Mouse (Mus musculus) heart, embryonic 14.5 days (tissue): ENCODE measurements around the gene 5031439G07Rik. TPM values are rescaled to one million over a fixed set of nuclear protein-coding genes. Genes with fewer than 3 reads are reported as not detected.

Source experiments
- ATAC-seq: fragments of 200-750 bp; cut with Nextera tagmentation; 2 replicates; pipeline ENCODE4 v1.8.0; 2017; ENCODE audit warnings: low read depth, moderate TSS enrichment; ENCODE audit not compliant: insufficient number of reproducible peaks, insufficient read depth, low FRiP score
- H3K27ac ChIP-seq, 2 experiments: fragments of 200-500 bp in 1 of 2; fragments of 300-500 bp in 1 of 2; sonication (generic) in 1 of 2; replicated peaks in 1 of 2; 2 replicates each; pipeline ENCODE4 v1.5.1; 2012 to 2014; ENCODE audit warnings: low read depth in 2 of 2, low read length in 2 of 2, control low read depth in 1 of 2, mild to moderate bottlenecking in 1 of 2, mixed read lengths in 1 of 2; ENCODE audit not compliant: control insufficient read depth in 1 of 2, insufficient read depth in 1 of 2
- H3K27me3 ChIP-seq: fragments of 300-500 bp; sonication (generic); 2 replicates; pipeline ENCODE4 v1.6.1; 2014; ENCODE audit warnings: mild to moderate bottlenecking, low read length, control low read depth; ENCODE audit not compliant: control insufficient read depth, insufficient read depth
- H3K36me3 ChIP-seq: fragments of 300-500 bp; sonication (generic); 2 replicates; pipeline ENCODE4 v1.6.1; 2014; ENCODE audit warnings: mild to moderate bottlenecking, control low read depth, low read length, mixed read lengths; ENCODE audit not compliant: control insufficient read depth, insufficient read depth
- H3K4me1 ChIP-seq, 2 experiments: fragments of 200-500 bp in 1 of 2; fragments of 300-500 bp in 1 of 2; sonication (generic) in 1 of 2; 2 replicates each; pipeline ENCODE4 v1.6.1; 2012 to 2014; ENCODE audit warnings: low read length in 2 of 2, control low read depth in 1 of 2, mixed read lengths in 1 of 2; ENCODE audit not compliant: control insufficient read depth in 2 of 2, insufficient read depth in 2 of 2
- H3K4me2 ChIP-seq: fragments of 300-500 bp; sonication (generic); 2 replicates; pipeline ENCODE4 v1.6.1; 2014; ENCODE audit warnings: mild to moderate bottlenecking, low read length
- H3K4me3 ChIP-seq, 2 experiments: fragments of 200-500 bp in 1 of 2; fragments of 300-500 bp in 1 of 2; sonication (generic) in 1 of 2; 2 replicates each; pipeline ENCODE4 v1.5.1; 2012 to 2014; ENCODE audit warnings: low read length in 2 of 2, mild to moderate bottlenecking in 2 of 2, control low read depth in 1 of 2, low read depth in 1 of 2, moderate library complexity in 1 of 2; ENCODE audit not compliant: control insufficient read depth in 1 of 2, insufficient read depth in 1 of 2
- H3K9ac ChIP-seq: fragments of 300-500 bp; sonication (generic); 2 replicates; pipeline ENCODE4 v1.6.1; 2014; ENCODE audit warnings: mild to moderate bottlenecking, low read length
- H3K9me3 ChIP-seq: fragments of 300-500 bp; sonication (generic); 2 replicates; pipeline ENCODE4 v1.6.1; 2016; ENCODE audit warnings: low read length, control low read depth; ENCODE audit not compliant: control insufficient read depth
- WGBS: fragments of 180-500 bp; shearing (Covaris S2); extraction: QIAGEN DNeasy Blood & Tissue Kit; methylation state at CpG from one replicate; pipeline ENCODE4 v1.1.7; 2014; 5-methylcytosine and 5-hydroxymethylcytosine counted together
- polyA plus RNA-seq: library from polyadenylated mRNA; unstranded; fragments of >200 nt; fragmentation: Nextera tagmentation; extraction: Ambion mirVana; gene quantifications from 2 replicates; pipeline ENCODE4 v1.2.1, GENCODE M21; 2014

5031439G07Rik gene
- polyA plus RNA-seq, 1 experiment from 2014 or later: 9.9 TPM

GRCm38 (mm10) chr15:84989771-84990170 is 1.4 kb upstream of the 5031439G07Rik start:
- H3K4me1 ChIP-seq: peaks cover 4 to 5% of the 10 kb centered on the region in 2 experiments
- 72% methylated on average over 7 of the region's 7 CpGs for WGBS

GRCm38 (mm10) chr15:84989098-84989497 is 747 bp upstream of the 5031439G07Rik start:
- no peak overlapping the region for H3K4me3 ChIP-seq
- no peaks in the 10 kb centered on the region for H3K27me3 ChIP-seq
- no peak overlapping the region for H3K4me2 ChIP-seq
- no peak overlapping the region for H3K27ac ChIP-seq
- no peaks in the 10 kb centered on the region for H3K9me3 ChIP-seq
- no peak for ATAC-seq
- peaks cover 4 to 5% of the 10 kb centered on the region in 2 experiments for H3K4me1 ChIP-seq
- WGBS: 66% methylated on average over 3 of the region's 3 CpGs
- no peak overlapping the region for H3K9ac ChIP-seq
- no peaks in the 10 kb centered on the region for H3K36me3 ChIP-seq

More at GRCm38 (mm10) chr15:84989771-84990170, 1.4 kb upstream of the 5031439G07Rik start:
- Histone ChIP-seq H3K4me3 (no peak overlapping the region), H3K9ac (no peak overlapping the region), H3K4me2 (no peak overlapping the region), H3K27ac (no peak overlapping the region), H3K36me3 (no peaks in the 10 kb centered on the region), H3K9me3 (no peaks in the 10 kb centered on the region), H3K27me3 (no peaks in the 10 kb centered on the region)
- no peak for ATAC-seq

GRCm38 (mm10) chr15:84987020-84987815 is 1.1 kb downstream of the 5031439G07Rik start:
- H3K9me3 ChIP-seq: no peaks in the 10 kb centered on the region
- peak; percentile 36 for ATAC-seq
- no peaks in the 10 kb centered on the region for H3K27me3 ChIP-seq
- H3K4me2 ChIP-seq: peak overlapping the region; percentile 97
- WGBS: 2% methylated on average over 46 of the region's 53 CpGs
- peak overlapping the region; percentile 92 for H3K9ac ChIP-seq
- peaks cover 4 to 5% of the 10 kb centered on the region in 2 experiments for H3K4me1 ChIP-seq
- no peaks in the 10 kb centered on the region for H3K36me3 ChIP-seq
- peak overlapping the region; percentile 53 to 78 for H3K4me3 ChIP-seq
- H3K27ac ChIP-seq: peak overlapping the region in 1 of 2 experiments; percentile 67; a peak in 2 of 4 replicates

GRCm38 (mm10) chr15:84986171-84987019 is 2.0 kb downstream of the 5031439G07Rik start:
- no peaks in the 10 kb centered on the region for H3K36me3 ChIP-seq
- H3K9ac ChIP-seq: peak overlapping the region; percentile 92
- 78% methylated on average over 4 of the region's 4 CpGs for WGBS
- peak overlapping the region; percentile 53 to 78 for H3K4me3 ChIP-seq
- no peaks in the 10 kb centered on the region for H3K9me3 ChIP-seq
- peaks cover 4 to 5% of the 10 kb centered on the region in 2 experiments for H3K4me1 ChIP-seq
- peak overlapping the region; percentile 97 for H3K4me2 ChIP-seq
- H3K27ac ChIP-seq: no peak overlapping the region
- no peak for ATAC-seq
- H3K27me3 ChIP-seq: no peaks in the 10 kb centered on the region

GRCm38 (mm10) chr15:84985516-84986160 is 2.7 kb downstream of the 5031439G07Rik start:
- Histone ChIP-seq H3K9me3 (no peaks in the 10 kb centered on the region), H3K4me1 (peaks cover 4 to 5% of the 10 kb centered on the region in 2 experiments), H3K9ac (no peak overlapping the region), H3K27ac (no peak overlapping the region), H3K4me2 (no peak overlapping the region), H3K4me3 (no peak overlapping the region), H3K27me3 (no peaks in the 10 kb centered on the region), H3K36me3 (no peaks in the 10 kb centered on the region)
- WGBS: 84% methylated on average over 12 of the region's 12 CpGs
- no peak for ATAC-seq

GRCm38 (mm10) chr15:84983721-84984120 is 4.6 kb downstream of the 5031439G07Rik start:
- no peak for ATAC-seq
- Histone ChIP-seq H3K27ac (no peak overlapping the region), H3K27me3 (no peaks in the 10 kb centered on the region), H3K9me3 (no peaks in the 10 kb centered on the region), H3K4me1 (peaks cover 4 to 5% of the 10 kb centered on the region in 2 experiments), H3K4me2 (no peak overlapping the region), H3K9ac (no peak overlapping the region), H3K36me3 (no peaks in the 10 kb centered on the region), H3K4me3 (no peak overlapping the region)
- WGBS: 72% methylated on average over 7 of the region's 7 CpGs

- H3K27ac ChIP-seq: no peak overlapping the region
- H3K4me2 ChIP-seq: no peak overlapping the region
- 79% methylated on average over 3 of the region's 3 CpGs for WGBS
- ATAC-seq: no peak
- H3K4me1 ChIP-seq: no peaks in the 10 kb centered on the region; a peak in 2 of 4 replicates
- no peaks in the 10 kb centered on the region for H3K27me3 ChIP-seq
- H3K4me3 ChIP-seq: no peak overlapping the region
- H3K9ac ChIP-seq: no peak overlapping the region
- no peaks in the 10 kb centered on the region for H3K9me3 ChIP-seq
- no peaks in the 10 kb centered on the region for H3K36me3 ChIP-seq
Observed at GRCm38 (mm10) chr15:84982888-84983287, 5.5 kb downstream of the 5031439G07Rik start.
